8 mouse cellular contexts compared by ENCODE assay signal in the genomic region with DNA sequence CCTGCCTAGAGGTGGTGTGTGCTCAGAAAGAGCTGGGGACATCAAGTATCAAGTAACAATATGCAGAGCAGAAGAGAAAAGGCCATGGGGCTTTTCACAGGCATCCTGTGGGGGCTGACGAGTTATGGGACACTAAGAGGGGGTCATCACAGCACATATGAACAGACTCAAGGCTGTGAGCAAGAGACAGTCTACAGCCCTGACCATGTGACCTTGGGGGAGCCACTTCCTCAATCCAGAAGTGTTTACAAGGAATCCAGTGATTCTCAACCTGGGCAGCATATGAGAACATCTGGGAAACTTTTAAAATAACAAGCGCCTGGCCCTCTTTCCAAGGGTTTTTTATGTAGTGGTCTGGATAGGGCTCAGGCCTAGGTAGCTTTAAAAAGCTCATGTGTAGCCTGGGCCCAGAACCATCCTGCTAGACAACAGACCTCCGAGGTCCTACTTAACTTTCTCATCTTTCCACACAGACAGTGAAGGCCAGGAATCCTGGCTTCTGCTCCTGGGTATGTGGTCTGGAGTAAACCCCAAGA.
DNase-seq lines count a peak whose midpoint lies in the region; ATAC-seq and TF ChIP-seq lines count a peak whose summit lies in the region.
"Had no signal": no experiment of that assay in that cellular context is flagged by ENCODE, and none has a peak within 500 bp of the region (broad histone marks: within the 10 kb centered on the region; RNA-seq: fewer than 3 reads in every experiment).

No protein-coding gene starts in this region.

- H3K36me3 ChIP-seq in forebrain, embryonic 14.5 days (ENCODE audit: control insufficient read depth, insufficient read depth, low read length), result no peaks in the 10 kb centered on the region
- H3K36me3 ChIP-seq in limb, embryonic 13.5 days, result no peaks in the 10 kb centered on the region
- no peaks in the 10 kb centered on the region for H3K36me3 ChIP-seq in stomach, embryonic 15.5 days
- no peaks in the 10 kb centered on the region for H3K36me3 ChIP-seq in liver, embryonic 11.5 days (ENCODE audit: control insufficient read depth, insufficient read depth, low read length)

- intact Hi-C loops in left cerebral cortex, adult 2 months (cut with DNase I), result no loop called here
- intact Hi-C loops in left cerebral cortex, postnatal 36 days (cut with DNase I), result loop anchor here (5.0 kb wide), 1 partner anchor 43 kb away; no protein-coding TSS in a partner anchor

- 77% methylated on average over 3 of the region's 3 CpGs for WGBS in forebrain, embryonic 14.5 days
- 13% methylated on average over 3 of the region's 3 CpGs for WGBS in limb, embryonic 13.5 days
- WGBS in stomach, embryonic 15.5 days, result 42% methylated on average over 3 of the region's 3 CpGs
- WGBS in liver, embryonic 11.5 days, result 64% methylated on average over 3 of the region's 3 CpGs

- ATAC-seq in forebrain, embryonic 14.5 days, result no peak
- peak; percentile 66 for ATAC-seq in limb, embryonic 13.5 days (ENCODE audit: low FRiP score, low read depth)
- peak; percentile 19; the same call in 1 of the 2 replicates for ATAC-seq in stomach, embryonic 15.5 days (ENCODE audit: insufficient read depth, low FRiP score, low read depth)
- ATAC-seq in liver, embryonic 11.5 days (replicated peaks; ENCODE audit: low FRiP score), result no peak

- TF ChIP-seq CTCF in left cerebral cortex, adult 2 months (IDR thresholded peaks at IDR 0.05), result no peak

- peak overlapping the region; percentile 57; the same call in 1 of the 2 replicates for H3K27ac ChIP-seq in left cerebral cortex, adult 2 months
- peak overlapping the region; percentile 52; the same call in 1 of the 2 replicates for H3K27ac ChIP-seq in forebrain, embryonic 14.5 days (ENCODE audit: low read depth, low read length)
- H3K27ac ChIP-seq in limb, embryonic 13.5 days, result peak overlapping the region; percentile 35
- peak overlapping the region; percentile 46 for H3K27ac ChIP-seq in stomach, embryonic 15.5 days
- H3K27ac ChIP-seq in liver, embryonic 11.5 days (ENCODE audit: low read depth, low read length), result no peak overlapping the region

- H3K4me2 ChIP-seq in forebrain, embryonic 14.5 days (ENCODE audit: low read length), result no peak overlapping the region
- peak overlapping the region; percentile 45 for H3K4me2 ChIP-seq in limb, embryonic 13.5 days (replicated peaks)
- no peak overlapping the region for H3K4me2 ChIP-seq in stomach, embryonic 15.5 days
- H3K4me2 ChIP-seq in liver, embryonic 11.5 days, result no peak overlapping the region

- H3K4me1 ChIP-seq in forebrain, embryonic 14.5 days (ENCODE audit: control insufficient read depth, insufficient read depth, low read length), result peaks cover 45% of the 10 kb centered on the region
- H3K4me1 ChIP-seq in limb, embryonic 13.5 days, result peaks cover 55% of the 10 kb centered on the region
- peaks cover 14% of the 10 kb centered on the region; the same call in 1 of the 2 replicates for H3K4me1 ChIP-seq in stomach, embryonic 15.5 days
- H3K4me1 ChIP-seq in liver, embryonic 11.5 days (replicated peaks; ENCODE audit: control insufficient read depth, insufficient read depth, low read length), result peaks cover 2% of the 10 kb centered on the region; the same call in 1 of the 2 replicates

- no peak for DNase-seq in left cerebral cortex, adult 2 months (ENCODE audit: extremely low spot score in 1 of 2, low spot score in 2 of 2)
- DNase-seq in left cerebral cortex, postnatal 36 days (ENCODE audit: low spot score in 2 of 2), result no peak
- no peak for DNase-seq in forebrain, embryonic 14.5 days (ENCODE audit: low spot score)
- no peak for DNase-seq in layer of hippocampus, postnatal 14 days (ENCODE audit: low spot score in 2 of 2)
- DNase-seq in liver, embryonic 11.5 days (ENCODE audit: low spot score), result no peak
- DNase-seq: kidney, postnatal 10 days had no signal

- H3K27me3 ChIP-seq in forebrain, embryonic 14.5 days (replicated peaks; ENCODE audit: control insufficient read depth, insufficient read depth, low read length), result no peaks in the 10 kb centered on the region
- peaks cover 76% of the 10 kb centered on the region for H3K27me3 ChIP-seq in limb, embryonic 13.5 days
- no peaks in the 10 kb centered on the region for H3K27me3 ChIP-seq in stomach, embryonic 15.5 days (replicated peaks)
- H3K27me3 ChIP-seq in liver, embryonic 11.5 days (replicated peaks; ENCODE audit: control insufficient read depth, insufficient read depth, low read length), result no peaks in the 10 kb centered on the region

- H3K4me3 ChIP-seq in left cerebral cortex, adult 2 months, result no peak overlapping the region
- H3K4me3 ChIP-seq in forebrain, embryonic 14.5 days (ENCODE audit: low read depth, low read length), result no peak overlapping the region
- no peak overlapping the region for H3K4me3 ChIP-seq in limb, embryonic 13.5 days
- H3K4me3 ChIP-seq in stomach, embryonic 15.5 days (replicated peaks), result no peak overlapping the region
- no peak overlapping the region for H3K4me3 ChIP-seq in liver, embryonic 11.5 days (ENCODE audit: low read depth, low read length)

- H3K9me3 ChIP-seq in forebrain, embryonic 14.5 days (replicated peaks; ENCODE audit: control insufficient read depth, low read length), result no peaks in the 10 kb centered on the region
- no peaks in the 10 kb centered on the region for H3K9me3 ChIP-seq in limb, embryonic 13.5 days
- H3K9me3 ChIP-seq in stomach, embryonic 15.5 days, result no peaks in the 10 kb centered on the region
- no peaks in the 10 kb centered on the region for H3K9me3 ChIP-seq in liver, embryonic 11.5 days (ENCODE audit: control insufficient read depth, low read length)

- H3K9ac ChIP-seq in forebrain, embryonic 14.5 days (ENCODE audit: low read length), result no peak overlapping the region
- no peak overlapping the region for H3K9ac ChIP-seq in limb, embryonic 13.5 days
- no peak overlapping the region for H3K9ac ChIP-seq in stomach, embryonic 15.5 days
- H3K9ac ChIP-seq in liver, embryonic 11.5 days (ENCODE audit: low read depth, low read length), result no peak overlapping the region

Comparison
In these comparisons a context has a peak if more than half of its experiments do, and no peak if none do; other contexts are left out.
1. ATAC-seq: peak in limb, embryonic 13.5 days (single experiment) and stomach, embryonic 15.5 days (single experiment); none in forebrain, embryonic 14.5 days (single experiment) and liver, embryonic 11.5 days (single experiment).